Mouse (Mus musculus): Measurements from ENCODE around the gene Pomgnt2. TPM values are rescaled to one million over a fixed set of nuclear protein-coding genes. Genes with fewer than 3 reads are reported as not detected.

Gene Pomgnt2
- polyA plus RNA-seq, 1 experiment from 2014 or later, result 25.1 TPM

DNA sequence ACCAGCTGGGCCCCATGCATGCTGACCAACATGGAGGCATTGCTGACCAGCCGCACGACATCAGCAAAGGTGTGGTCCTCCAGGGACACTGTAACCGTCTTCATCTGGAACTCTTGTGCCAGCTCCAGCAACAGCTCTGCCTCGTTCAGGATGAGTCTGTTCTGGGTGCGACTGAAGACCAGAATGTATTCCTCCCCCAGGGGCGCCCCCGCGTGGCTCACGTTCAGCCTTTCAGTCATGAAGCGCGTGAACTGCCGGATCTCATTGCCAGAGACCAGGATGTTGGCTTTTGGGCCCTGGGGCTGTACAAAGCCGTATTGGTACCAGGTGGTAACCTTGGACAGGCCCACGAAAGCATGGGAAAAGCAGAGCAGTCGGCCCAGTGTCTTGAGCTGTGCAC is 14.2 kb downstream of the Pomgnt2 start:
- Histone ChIP-seq H3K4me1 (replicated peaks) (peaks cover 21% of the 10 kb centered on the region), H3K4me3 (no peak overlapping the region), H3K27ac (replicated peaks) (no peak overlapping the region), H3K9me3 (no peaks in the 10 kb centered on the region), H3K4me2 (no peak overlapping the region), H3K9ac (no peak overlapping the region), H3K36me3 (peaks cover 13% of the 10 kb centered on the region), H3K27me3 (no peaks in the 10 kb centered on the region)
- 92% methylated on average over 15 of the region's 15 CpGs for WGBS
- ATAC-seq (ENCODE audit: low read depth), result no peak

DNA sequence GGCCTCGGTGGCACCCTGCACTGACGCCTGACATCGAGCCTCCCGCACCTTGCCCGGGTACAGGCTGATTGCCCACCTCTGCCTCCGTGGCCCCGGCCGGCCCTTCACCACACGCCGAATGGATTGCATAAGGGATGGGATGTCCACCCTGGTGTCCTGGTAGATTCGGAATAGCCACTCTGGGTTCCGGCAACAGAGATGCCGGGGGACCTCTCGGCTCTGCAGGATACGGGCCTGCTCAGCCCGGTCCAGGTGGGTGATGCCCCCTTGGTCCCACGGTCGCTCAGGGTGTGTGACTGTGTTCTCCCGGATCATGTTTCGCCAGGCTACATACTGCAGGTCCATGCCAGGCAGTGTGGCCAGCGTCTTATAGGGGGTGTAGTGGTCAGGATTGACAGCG is 14.7 kb downstream of the Pomgnt2 start:
- no peak for ATAC-seq (ENCODE audit: low read depth)
- H3K27me3 ChIP-seq, result no peaks in the 10 kb centered on the region
- H3K4me1 ChIP-seq (replicated peaks), result peaks cover 21% of the 10 kb centered on the region
- no peak overlapping the region for H3K4me3 ChIP-seq
- 97% methylated on average over 22 of the region's 22 CpGs for WGBS
- H3K36me3 ChIP-seq, result peaks cover 13% of the 10 kb centered on the region
- no peak overlapping the region for H3K27ac ChIP-seq (replicated peaks)
- no peak overlapping the region for H3K4me2 ChIP-seq
- H3K9ac ChIP-seq, result no peak overlapping the region
- no peaks in the 10 kb centered on the region for H3K9me3 ChIP-seq

DNA sequence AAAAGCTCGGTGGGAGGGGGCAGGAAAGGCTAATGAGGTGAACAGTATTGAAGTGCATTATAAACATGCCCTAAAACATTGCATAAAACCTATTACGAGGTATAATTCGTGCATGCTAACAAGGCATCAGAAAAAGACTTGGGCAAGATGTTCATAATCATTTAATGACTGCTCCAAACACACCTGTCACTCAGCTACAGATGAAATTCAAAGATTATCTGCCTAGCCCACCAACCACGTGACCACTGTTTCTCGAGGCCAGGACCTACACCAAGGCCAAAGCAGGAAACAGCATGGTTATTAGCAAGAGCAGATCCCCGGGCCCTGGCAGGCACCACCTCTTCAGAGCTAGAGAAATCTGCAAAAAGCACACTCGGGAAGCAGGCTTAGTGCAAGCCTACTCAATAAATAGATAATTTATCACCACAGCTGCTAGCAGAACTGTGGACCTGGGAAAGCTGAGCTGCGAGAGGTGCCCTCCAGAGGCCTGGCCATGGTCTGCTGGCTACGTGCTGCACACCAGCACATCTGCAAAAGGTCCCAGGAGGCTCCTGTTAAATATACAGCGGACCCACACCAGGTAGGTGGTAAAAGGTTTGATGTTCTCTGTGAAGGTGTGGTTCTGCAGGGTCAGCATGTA is 15.3 kb downstream of the Pomgnt2 start:
- Histone ChIP-seq H3K4me1 (replicated peaks) (peaks cover 21% of the 10 kb centered on the region), H3K4me3 (no peak overlapping the region), H3K27ac (replicated peaks) (0 out of 2 replicates have a peak overlapping the region, but pooled peaks have one; percentile 3), H3K9me3 (no peaks in the 10 kb centered on the region), H3K36me3 (peaks cover 13% of the 10 kb centered on the region), H3K9ac (no peak overlapping the region), H3K27me3 (no peaks in the 10 kb centered on the region), H3K4me2 (no peak overlapping the region)
- no peak for ATAC-seq (ENCODE audit: low read depth)
- WGBS, result 71% methylated on average over 10 of the region's 10 CpGs

DNA sequence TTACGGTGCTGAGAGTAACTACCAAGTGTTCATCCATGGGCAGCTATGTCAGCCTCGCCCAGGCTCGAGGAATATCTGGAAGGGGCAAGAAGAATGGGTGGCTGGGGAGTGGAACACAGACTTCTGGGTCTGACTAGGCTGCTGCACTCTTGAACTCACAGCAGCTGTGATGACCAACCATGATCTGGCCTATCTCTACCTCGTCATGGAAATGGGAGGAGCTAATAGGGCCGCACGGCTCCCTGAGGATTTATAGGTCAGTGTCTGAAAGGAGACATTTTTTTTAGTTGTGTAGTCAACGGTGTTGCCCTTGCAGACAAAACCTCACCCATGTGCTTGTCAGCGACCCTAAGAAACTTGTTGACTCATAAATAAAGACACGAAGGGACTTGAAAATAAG is 15.9 kb downstream of the Pomgnt2 start:
- 64% methylated on average over 9 of the region's 9 CpGs for WGBS
- no peak for ATAC-seq (ENCODE audit: low read depth)
- H3K9ac ChIP-seq, result no peak overlapping the region

DNA sequence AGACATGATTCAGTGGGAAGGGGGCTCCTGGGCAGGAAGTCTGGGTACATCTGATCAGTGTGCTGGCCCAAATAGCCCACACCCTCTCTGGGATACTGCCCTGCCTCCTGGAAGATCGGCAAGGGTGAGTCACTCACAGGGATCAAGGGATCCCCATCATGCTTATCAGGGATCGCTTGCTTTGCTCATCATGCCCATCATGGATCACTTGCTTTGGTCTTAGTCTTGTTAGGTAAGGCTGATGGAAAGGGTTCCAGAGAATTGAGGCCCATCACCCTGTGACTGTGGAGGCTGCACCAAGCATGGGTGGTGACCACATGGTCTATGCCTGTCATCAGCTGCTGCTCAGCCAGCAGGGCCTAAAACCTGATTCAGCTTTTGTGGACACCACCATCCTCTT is 21.6 kb downstream of the Pomgnt2 start:
- no peak overlapping the region for H3K27ac ChIP-seq (replicated peaks)
- peaks cover 8% of the 10 kb centered on the region; the same call in 1 of the 2 replicates for H3K4me1 ChIP-seq (replicated peaks)
- no peak overlapping the region for H3K4me2 ChIP-seq
- H3K4me3 ChIP-seq, result no peak overlapping the region
- ATAC-seq (ENCODE audit: low read depth), result no peak
- no peaks in the 10 kb centered on the region for H3K27me3 ChIP-seq
- no peaks in the 10 kb centered on the region for H3K9me3 ChIP-seq
- H3K36me3 ChIP-seq, result no peaks in the 10 kb centered on the region
- no peak overlapping the region for H3K9ac ChIP-seq
- 83% methylated on average over 2 of the region's 2 CpGs for WGBS

More for the DNA sequence above, 15.9 kb downstream of the Pomgnt2 start:
- H3K9me3 ChIP-seq, result no peaks in the 10 kb centered on the region
- peaks cover 21% of the 10 kb centered on the region for H3K4me1 ChIP-seq (replicated peaks)
- no peak overlapping the region for H3K4me2 ChIP-seq
- peaks cover 13% of the 10 kb centered on the region for H3K36me3 ChIP-seq
- no peaks in the 10 kb centered on the region for H3K27me3 ChIP-seq
- no peak overlapping the region for H3K4me3 ChIP-seq
- H3K27ac ChIP-seq (replicated peaks), result no peak overlapping the region

DNA sequence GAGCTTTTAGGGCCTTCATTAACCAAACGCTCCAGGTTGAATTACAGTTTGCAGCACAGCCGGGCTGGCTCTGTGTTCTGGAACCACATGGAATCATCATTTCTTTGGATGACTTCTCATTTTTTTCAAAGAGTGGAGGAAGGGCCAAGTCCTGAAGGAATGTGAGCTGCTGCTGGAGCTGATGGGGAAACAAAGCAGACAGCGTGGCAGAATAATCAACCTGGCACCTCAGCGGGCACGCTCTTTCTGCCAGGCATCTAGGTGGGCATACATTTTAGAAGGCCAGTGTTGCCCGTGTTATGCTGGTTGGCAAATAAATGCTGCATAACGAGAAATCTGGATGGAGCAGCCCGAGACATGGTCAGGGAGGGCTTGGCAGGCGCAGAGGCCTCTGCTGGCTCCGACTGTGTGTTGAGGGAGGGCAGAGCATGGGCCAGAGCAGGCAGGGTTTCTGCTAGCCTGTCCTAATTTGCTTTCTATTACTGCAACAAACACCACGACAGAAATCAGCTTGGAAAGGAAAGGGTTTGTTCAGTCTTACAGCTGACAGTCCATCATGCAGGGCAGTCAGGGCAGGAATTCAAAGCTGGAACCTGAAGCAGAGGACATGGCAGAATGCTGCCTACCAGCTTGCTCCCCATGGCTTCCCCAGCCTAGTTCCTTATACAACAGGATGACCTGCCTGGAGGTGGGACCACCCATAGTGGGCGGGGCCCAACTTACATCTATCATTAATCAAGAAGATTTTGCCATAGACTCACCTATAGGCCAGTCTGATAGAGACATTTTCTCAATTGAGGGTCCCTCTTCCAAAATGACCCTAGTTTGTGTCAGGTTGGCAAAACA is 22.5 kb downstream of the Pomgnt2 start:
- Histone ChIP-seq H3K27me3 (no peaks in the 10 kb centered on the region), H3K4me2 (no peak overlapping the region), H3K4me1 (replicated peaks) (peaks cover 7% of the 10 kb centered on the region; the same call in 1 of the 2 replicates), H3K9ac (no peak overlapping the region), H3K4me3 (no peak overlapping the region), H3K36me3 (no peaks in the 10 kb centered on the region), H3K9me3 (no peaks in the 10 kb centered on the region), H3K27ac (replicated peaks) (no peak overlapping the region)
- 84% methylated on average over 12 of the region's 12 CpGs for WGBS
- ATAC-seq (ENCODE audit: low read depth), result no peak

DNA sequence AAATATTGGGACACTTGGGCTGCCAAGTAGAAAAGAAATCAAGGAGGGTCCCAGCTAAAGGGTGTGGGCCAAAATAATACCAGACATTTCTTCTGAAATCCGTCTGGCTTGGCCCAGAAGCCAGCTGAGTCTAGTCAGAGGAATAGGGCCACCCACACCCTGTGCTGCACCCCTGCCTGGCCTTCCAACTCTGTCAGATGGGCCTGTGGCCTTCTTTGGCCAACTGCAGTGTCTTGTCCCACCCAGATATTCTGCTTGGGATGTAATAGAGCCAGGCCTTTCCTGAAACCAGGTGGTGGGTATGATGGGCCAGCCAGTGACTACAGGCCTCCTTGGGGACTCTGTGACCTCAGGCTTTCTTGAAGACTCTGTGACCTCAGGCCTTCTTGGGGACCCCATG is 23.7 kb downstream of the Pomgnt2 start:
- no peak for ATAC-seq (ENCODE audit: low read depth)
- Histone ChIP-seq H3K9ac (no peak overlapping the region), H3K36me3 (no peaks in the 10 kb centered on the region), H3K4me2 (no peak overlapping the region), H3K4me3 (no peak overlapping the region), H3K9me3 (no peaks in the 10 kb centered on the region), H3K4me1 (replicated peaks) (no peaks in the 10 kb centered on the region), H3K27me3 (no peaks in the 10 kb centered on the region), H3K27ac (replicated peaks) (no peak overlapping the region)
- 64% methylated on average over 1 of the region's 1 CpGs for WGBS

DNA sequence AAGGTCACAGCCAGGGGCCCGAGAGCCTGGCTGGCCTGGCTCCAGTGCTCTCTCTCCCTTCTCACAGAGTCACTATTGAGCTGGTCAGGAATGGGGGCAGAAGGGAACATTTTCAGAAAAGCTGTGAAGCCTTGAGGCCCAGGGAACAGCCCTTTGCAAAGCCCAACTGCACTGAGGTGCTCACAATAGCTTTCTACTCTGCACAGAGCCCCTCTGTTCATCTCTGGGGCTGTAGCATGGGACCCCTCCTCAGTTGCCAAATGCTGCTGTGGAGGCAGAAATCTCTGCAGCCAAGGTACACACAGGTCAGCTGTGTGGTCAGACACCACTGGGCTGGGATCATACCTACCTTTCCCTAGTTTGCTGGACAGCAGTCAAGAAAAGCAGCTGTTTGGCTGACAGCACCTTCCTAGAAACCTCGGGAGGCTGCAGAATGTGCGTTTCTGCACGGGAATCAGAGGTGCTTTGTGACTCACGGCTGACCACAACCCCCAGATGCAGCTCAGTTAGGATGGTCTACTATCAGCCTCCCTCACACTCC is 27.0 kb downstream of the Pomgnt2 start:
- Histone ChIP-seq H3K4me1 (replicated peaks) (no peaks in the 10 kb centered on the region), H3K4me3 (no peak overlapping the region), H3K27me3 (no peaks in the 10 kb centered on the region), H3K9me3 (no peaks in the 10 kb centered on the region), H3K9ac (0 out of 2 replicates have a peak overlapping the region, but pooled peaks have one; percentile 31), H3K4me2 (no peak overlapping the region), H3K27ac (replicated peaks) (peak overlapping the region; percentile 61), H3K36me3 (no peaks in the 10 kb centered on the region)
- ATAC-seq (ENCODE audit: low read depth), result no peak
- WGBS, result 52% methylated on average over 5 of the region's 5 CpGs

DNA sequence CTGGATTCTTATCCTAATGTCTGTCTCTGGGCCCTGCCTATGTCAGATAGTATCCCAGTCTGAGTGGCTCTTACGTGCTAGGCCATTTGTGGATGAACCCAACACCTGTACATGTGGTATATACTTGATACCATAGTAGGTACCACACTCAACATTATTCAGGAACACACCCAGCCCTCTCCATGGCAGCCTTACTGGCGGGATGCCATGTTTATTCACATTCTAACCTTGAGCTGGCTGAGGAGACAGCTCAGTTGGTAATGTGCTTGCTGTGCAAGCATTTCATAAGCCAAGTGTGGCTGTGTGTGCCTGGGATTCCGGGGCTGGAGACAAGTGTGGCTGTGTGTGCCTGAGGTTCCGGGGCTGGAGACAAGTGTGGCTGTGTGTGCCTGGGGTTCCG is 28.7 kb downstream of the Pomgnt2 start:
- Histone ChIP-seq H3K4me1 (replicated peaks) (no peaks in the 10 kb centered on the region), H3K36me3 (no peaks in the 10 kb centered on the region), H3K4me2 (no peak overlapping the region), H3K4me3 (no peak overlapping the region), H3K27me3 (no peaks in the 10 kb centered on the region), H3K9me3 (no peaks in the 10 kb centered on the region), H3K27ac (replicated peaks) (no peak overlapping the region), H3K9ac (no peak overlapping the region)
- no peak for ATAC-seq (ENCODE audit: low read depth)
- WGBS, result 80% methylated on average over 5 of the region's 5 CpGs

DNA sequence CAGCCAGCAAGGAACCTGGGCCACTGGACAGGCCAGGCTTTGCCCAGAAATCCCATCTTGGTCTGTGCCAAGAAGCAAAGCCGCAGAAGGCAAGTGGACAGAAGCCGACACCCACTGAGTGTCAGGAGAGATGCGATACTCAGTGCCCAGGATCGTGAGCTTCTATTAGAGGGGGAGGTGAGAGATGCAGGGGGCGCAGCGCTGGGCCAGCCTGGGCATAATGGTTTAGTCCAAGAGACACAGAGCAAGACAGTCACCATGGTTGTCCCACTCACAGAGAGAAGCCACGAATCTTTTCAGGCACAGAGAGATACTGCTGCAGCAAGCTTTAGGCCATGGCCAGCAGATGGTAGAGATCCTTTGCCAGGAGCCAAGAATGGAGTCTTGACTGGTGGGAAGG is 32.0 kb downstream of the Pomgnt2 start:
- no peaks in the 10 kb centered on the region for H3K27me3 ChIP-seq
- WGBS, result 91% methylated on average over 7 of the region's 7 CpGs
- H3K9ac ChIP-seq, result no peak overlapping the region
- ATAC-seq (ENCODE audit: low read depth), result no peak
- no peaks in the 10 kb centered on the region for H3K9me3 ChIP-seq
- no peak overlapping the region for H3K4me3 ChIP-seq
- H3K4me2 ChIP-seq, result no peak overlapping the region
- H3K36me3 ChIP-seq, result no peaks in the 10 kb centered on the region
- no peaks in the 10 kb centered on the region for H3K4me1 ChIP-seq (replicated peaks)
- no peak overlapping the region for H3K27ac ChIP-seq (replicated peaks)

DNA sequence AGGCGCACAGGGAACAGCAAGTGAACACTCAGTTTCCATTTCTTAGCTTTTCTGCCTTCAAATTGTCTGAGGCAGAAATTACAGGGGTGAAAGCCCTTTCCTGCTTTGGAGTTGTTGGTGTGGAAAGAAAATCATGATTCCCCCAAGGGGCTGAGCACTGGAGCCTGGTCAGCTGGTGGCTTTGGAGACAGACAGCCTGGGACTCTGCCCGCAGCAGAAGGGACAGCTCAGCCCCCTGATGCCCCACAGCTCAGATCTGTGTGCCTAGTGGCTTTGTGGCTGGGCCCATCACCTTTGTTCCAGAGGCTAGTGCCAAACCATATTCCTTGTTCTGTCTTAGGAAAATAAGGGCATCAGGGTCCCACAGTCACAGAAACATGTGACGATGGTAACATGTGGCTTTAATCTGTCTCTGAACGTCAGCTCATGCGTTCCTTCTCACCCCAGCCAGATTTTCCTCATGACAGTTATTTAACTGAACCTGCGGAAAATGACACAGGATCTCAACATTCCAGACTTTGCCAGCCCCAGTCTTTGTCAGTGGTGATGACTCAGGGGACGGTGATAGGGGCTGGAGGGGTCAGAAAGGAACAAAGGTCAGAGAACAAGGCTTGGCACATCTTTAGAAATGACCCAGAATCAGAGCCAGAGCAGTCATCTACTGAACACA is 36.8 kb downstream of the Pomgnt2 start:
- H3K27ac ChIP-seq (replicated peaks), result no peak overlapping the region
- H3K27me3 ChIP-seq, result no peaks in the 10 kb centered on the region
- no peak overlapping the region for H3K4me2 ChIP-seq
- H3K4me1 ChIP-seq (replicated peaks), result peaks cover 6% of the 10 kb centered on the region; the same call in 1 of the 2 replicates
- ATAC-seq (ENCODE audit: low read depth), result no peak
- no peak overlapping the region for H3K9ac ChIP-seq
- WGBS, result 62% methylated on average over 7 of the region's 7 CpGs
- H3K4me3 ChIP-seq, result no peak overlapping the region
- H3K36me3 ChIP-seq, result no peaks in the 10 kb centered on the region
- H3K9me3 ChIP-seq, result no peaks in the 10 kb centered on the region

DNA sequence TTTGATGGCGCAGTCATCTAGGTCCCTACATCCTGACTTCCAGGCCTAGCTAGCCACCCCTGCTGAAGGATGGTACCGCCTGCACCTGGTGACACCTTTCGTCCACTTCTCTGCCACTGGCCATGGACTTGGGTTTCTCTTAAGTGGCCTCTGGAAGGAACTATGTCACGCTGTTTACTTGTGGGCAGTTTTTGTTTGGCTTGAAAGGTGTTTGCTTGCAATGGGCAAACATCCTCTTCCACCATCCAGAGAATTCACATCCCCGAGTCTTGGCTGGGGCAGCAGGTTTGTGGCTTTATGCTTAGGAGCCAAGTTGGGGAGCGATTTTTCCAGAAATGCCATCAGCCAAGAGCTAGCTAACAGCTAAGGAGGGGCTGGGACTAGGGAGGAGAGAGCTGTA is 44.3 kb downstream of the Pomgnt2 start:
- no peak for ATAC-seq (ENCODE audit: low read depth)
- Histone ChIP-seq H3K9me3 (no peaks in the 10 kb centered on the region), H3K27ac (replicated peaks) (no peak overlapping the region), H3K9ac (0 out of 2 replicates have a peak overlapping the region, but pooled peaks have one; percentile 17), H3K4me3 (no peak overlapping the region), H3K4me1 (replicated peaks) (peaks cover 17% of the 10 kb centered on the region), H3K36me3 (no peaks in the 10 kb centered on the region), H3K27me3 (0 out of 2 replicates have a peak, but pooled peaks cover under 1% of the 10 kb centered on the region), H3K4me2 (no peak overlapping the region)
- 94% methylated on average over 6 of the region's 6 CpGs for WGBS

Measured in neural tube, embryonic 13.5 days (tissue).